Mouse (Mus musculus): ENCODE measurements around the gene Gzmd. TPM values are rescaled to one million over a fixed set of nuclear protein-coding genes. Genes with fewer than 3 reads are reported as not detected.

Gene Gzmd
- polyA plus RNA-seq, 1 experiment from 2014 or later: not detected

DNA sequence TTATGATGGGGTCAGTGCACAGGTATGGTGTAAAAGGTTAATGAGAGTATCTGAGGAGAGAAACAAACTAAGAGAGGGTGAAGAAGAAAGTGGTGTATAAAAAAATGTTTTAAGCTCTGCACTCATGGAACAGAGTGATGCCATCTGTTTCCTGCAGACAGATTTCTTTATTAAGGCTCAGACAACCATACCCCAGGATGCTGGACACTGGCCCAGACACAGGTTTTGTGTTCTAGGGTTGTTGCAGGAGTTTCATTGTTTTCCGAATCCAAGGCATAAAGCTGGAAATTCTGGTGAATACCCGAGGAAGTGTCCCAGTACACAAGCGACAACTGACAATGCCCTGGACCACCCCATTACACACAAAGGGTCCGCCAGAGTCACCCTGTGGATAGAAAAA lies 50.4 kb downstream of the Gzmd start:
- Histone ChIP-seq H3K36me3 (no peaks in the 10 kb centered on the region), H3K27me3 (no peaks in the 10 kb centered on the region)

More for the DNA sequence above, 50.4 kb downstream of the Gzmd start:
- ATAC-seq (ENCODE audit: insufficient number of reproducible peaks, insufficient read depth, low FRiP score, low TSS enrichment, low read depth): no peak
- no peaks in the 10 kb centered on the region for H3K9me3 ChIP-seq
- H3K9ac ChIP-seq (replicated peaks): no peak overlapping the region
- no peak overlapping the region for H3K27ac ChIP-seq
- H3K4me3 ChIP-seq (replicated peaks): no peak overlapping the region
- no peak overlapping the region for H3K4me2 ChIP-seq
- H3K4me1 ChIP-seq (replicated peaks): no peaks in the 10 kb centered on the region
- WGBS: 88% methylated on average over 4 of the region's 4 CpGs

Small RNA genes within 50 kb of the gene (microRNA-seq; reads per million reads assigned to microRNA genes)
- not detected for gene Mir6949

Other genes starting within 250 kb of the Gzmd start
- gene Cbln3, start 248.2 kb downstream of the Gzmd start, polyA plus RNA-seq (2016; fragmentation: Nextera tagmentation; extraction: Ambion mirVana): 0.20 and 0.21 TPM in 2 replicates
- 36.9 and 38.8 TPM in 2 replicates for gene Khnyn, start 247.7 kb downstream of the Gzmd start, polyA plus RNA-seq (2016; fragmentation: Nextera tagmentation; extraction: Ambion mirVana)
- gene Sdr39u1, start 232.3 kb downstream of the Gzmd start, polyA plus RNA-seq (2016; fragmentation: Nextera tagmentation; extraction: Ambion mirVana): 81.7 and 86.3 TPM in 2 replicates
- 0.20 and 0.45 TPM in 2 replicates for gene Cma1, start 187.9 kb downstream of the Gzmd start, polyA plus RNA-seq (2016; fragmentation: Nextera tagmentation; extraction: Ambion mirVana)
- gene Cma2, start 181.6 kb downstream of the Gzmd start, polyA plus RNA-seq (2016; fragmentation: Nextera tagmentation; extraction: Ambion mirVana): not detected in 2 replicates
- not detected in 2 replicates for gene Mcpt1, start 114.6 kb downstream of the Gzmd start, polyA plus RNA-seq (2016; fragmentation: Nextera tagmentation; extraction: Ambion mirVana)
- gene Mcpt9, start 102.1 kb downstream of the Gzmd start, polyA plus RNA-seq (2016; fragmentation: Nextera tagmentation; extraction: Ambion mirVana): not detected in 2 replicates
- not detected in 2 replicates for gene Mcpt2, start 90.6 kb downstream of the Gzmd start, polyA plus RNA-seq (2016; fragmentation: Nextera tagmentation; extraction: Ambion mirVana)
- gene Mcpt4, start 70.3 kb downstream of the Gzmd start, polyA plus RNA-seq (2016; fragmentation: Nextera tagmentation; extraction: Ambion mirVana): not detected in 2 replicates
- gene Mcpt8, start 47.3 kb downstream of the Gzmd start, polyA plus RNA-seq (2016; fragmentation: Nextera tagmentation; extraction: Ambion mirVana): not detected in 2 replicates
- not detected in 2 replicates for gene Ctsg, start 30.0 kb downstream of the Gzmd start, polyA plus RNA-seq (2016; fragmentation: Nextera tagmentation; extraction: Ambion mirVana)
- gene Gzme, start 12.0 kb downstream of the Gzmd start, polyA plus RNA-seq (2016; fragmentation: Nextera tagmentation; extraction: Ambion mirVana): not detected in 2 replicates
- gene Gzmg, start 27.0 kb upstream of the Gzmd start, polyA plus RNA-seq (2016; fragmentation: Nextera tagmentation; extraction: Ambion mirVana): not detected in 2 replicates
- not detected in 2 replicates for gene Gzmn, start 42.0 kb upstream of the Gzmd start, polyA plus RNA-seq (2016; fragmentation: Nextera tagmentation; extraction: Ambion mirVana)
- gene Gzmf, start 78.8 kb upstream of the Gzmd start, polyA plus RNA-seq (2016; fragmentation: Nextera tagmentation; extraction: Ambion mirVana): not detected in 2 replicates
- 0.41 TPM in 1 of 2 replicates, not detected in the other for gene Gzmc, start 102.0 kb upstream of the Gzmd start, polyA plus RNA-seq (2016; fragmentation: Nextera tagmentation; extraction: Ambion mirVana)
- 0.14 and 0.44 TPM in 2 replicates for gene Gzmb, start 129.7 kb upstream of the Gzmd start, polyA plus RNA-seq (2016; fragmentation: Nextera tagmentation; extraction: Ambion mirVana)
- gene Atp12a, start 232.5 kb upstream of the Gzmd start, polyA plus RNA-seq (2016; fragmentation: Nextera tagmentation; extraction: Ambion mirVana): not detected in 2 replicates